Mouse (Mus musculus): ENCODE data around the gene Disp2. TPM values are rescaled to one million over a fixed set of nuclear protein-coding genes. Genes with fewer than 3 reads are reported as not detected.

Gene Disp2
- total RNA-seq, 2 experiments from 2014 or later: not detected

DNA sequence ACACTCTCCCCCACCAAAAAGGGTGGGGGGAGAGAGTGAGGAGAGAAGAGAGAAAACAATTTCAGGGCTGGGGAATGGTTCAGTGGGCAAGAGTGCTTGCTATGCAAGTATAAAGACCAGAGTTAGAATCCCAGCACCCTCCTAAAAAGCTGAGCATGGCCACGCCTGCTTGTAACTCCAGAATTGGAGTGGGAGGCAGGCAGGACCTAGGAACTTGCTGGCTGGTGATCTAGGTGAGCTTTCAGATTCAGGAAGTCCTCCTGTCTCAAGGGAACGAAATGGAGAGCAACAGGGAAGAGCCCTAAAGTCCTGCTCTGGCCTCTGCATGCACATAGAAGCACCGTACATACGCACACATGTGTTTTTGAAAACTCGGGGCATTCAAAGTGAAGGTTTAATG is 43.3 kb downstream of the Disp2 start:
- ATAC-seq (replicated peaks; ENCODE audit: low FRiP score, low TSS enrichment, poor library complexity, severe bottlenecking): no peak

GRCm38 (mm10) chr2:118824396-118824795 is 44.9 kb downstream of the Disp2 start:
- ATAC-seq (replicated peaks; ENCODE audit: low FRiP score, low TSS enrichment, poor library complexity, severe bottlenecking): no peak

DNA sequence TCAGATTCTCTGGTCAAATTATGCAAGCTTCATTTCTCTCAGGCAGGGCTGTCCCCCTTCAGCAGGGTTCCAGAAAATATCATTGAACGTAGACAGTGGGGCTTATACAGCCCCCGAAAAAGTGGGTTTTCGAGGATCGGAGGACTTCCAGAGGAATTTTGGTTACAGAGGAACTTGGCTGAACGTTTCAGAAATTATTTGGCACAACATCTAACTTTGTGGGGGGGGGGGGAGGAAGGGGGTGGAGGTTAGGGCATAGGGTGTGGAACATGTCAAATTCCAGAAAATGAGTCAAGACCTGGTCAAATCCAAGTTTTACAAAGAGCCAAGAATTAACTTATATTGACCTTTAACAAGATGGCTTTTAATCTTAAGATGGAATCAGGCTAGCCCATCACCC is 49.6 kb downstream of the Disp2 start:
- ATAC-seq (replicated peaks; ENCODE audit: low FRiP score, low TSS enrichment, poor library complexity, severe bottlenecking): no peak

DNA sequence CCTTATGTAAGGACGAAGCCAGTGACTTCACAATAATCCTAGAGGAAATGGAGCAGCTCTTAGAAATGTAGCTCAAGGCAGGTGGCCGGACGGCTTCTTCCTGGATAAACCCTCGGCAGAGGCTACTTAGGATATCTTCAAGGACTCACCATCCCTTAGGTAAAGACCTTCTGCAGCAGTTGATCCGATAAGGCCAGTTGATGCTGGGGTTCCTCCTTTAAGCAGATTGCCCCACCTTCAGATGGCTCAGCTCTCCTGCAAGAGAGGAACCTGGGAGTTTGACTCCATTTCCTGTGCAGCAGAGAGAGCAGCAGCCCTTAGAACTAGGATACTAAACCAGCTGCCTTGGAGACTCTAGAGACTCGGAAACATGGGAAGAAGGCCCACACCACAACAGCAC is 54.5 kb downstream of the Disp2 start:
- ATAC-seq (replicated peaks; ENCODE audit: low FRiP score, low TSS enrichment, poor library complexity, severe bottlenecking): no peak

- ATAC-seq (replicated peaks; ENCODE audit: low FRiP score, low TSS enrichment, poor library complexity, severe bottlenecking): no peak
Observed at GRCm38 (mm10) chr2:118835115-118835514, 55.6 kb downstream of the Disp2 start.

DNA sequence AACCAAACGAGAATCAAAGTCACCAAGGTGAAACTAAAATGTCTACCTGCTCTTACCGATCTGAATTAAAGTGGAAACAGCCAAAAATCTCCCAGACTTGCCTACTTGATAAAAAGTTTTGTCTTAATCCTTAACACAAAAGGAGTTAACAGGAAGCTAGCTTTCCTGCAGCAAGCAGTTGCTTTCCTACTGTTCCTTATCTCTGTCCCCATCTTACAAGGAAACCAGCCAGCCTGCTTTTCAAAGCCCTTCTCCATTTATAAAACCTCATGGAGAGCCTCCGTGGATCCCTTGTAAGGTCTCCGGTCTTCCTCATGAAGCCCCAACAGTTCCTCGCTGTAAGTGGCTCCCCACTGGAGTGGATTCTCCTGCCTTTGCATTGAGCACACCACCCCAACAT is 58.8 kb downstream of the Disp2 start:
- no peak for ATAC-seq (replicated peaks; ENCODE audit: low FRiP score, low TSS enrichment, poor library complexity, severe bottlenecking)

DNA sequence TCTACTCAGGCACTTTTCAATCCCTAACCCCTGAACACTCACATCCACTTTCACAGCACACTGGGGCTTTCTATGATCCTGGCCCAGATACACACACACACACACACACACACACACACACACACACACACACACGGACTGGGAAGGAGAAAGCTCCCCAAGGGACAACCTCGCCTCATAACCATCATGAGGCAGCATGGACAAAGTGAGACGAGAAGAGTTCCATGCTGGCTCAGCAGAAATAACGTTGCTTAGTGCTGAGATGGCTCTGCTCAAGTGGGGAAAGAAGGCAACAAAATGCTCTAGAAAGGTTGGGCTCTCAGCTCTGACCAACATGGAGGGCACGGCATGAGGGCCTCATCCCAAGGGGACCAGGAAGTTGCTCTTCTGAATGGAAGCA is 61.7 kb downstream of the Disp2 start:
- no peak for ATAC-seq (replicated peaks; ENCODE audit: low FRiP score, low TSS enrichment, poor library complexity, severe bottlenecking)

DNA sequence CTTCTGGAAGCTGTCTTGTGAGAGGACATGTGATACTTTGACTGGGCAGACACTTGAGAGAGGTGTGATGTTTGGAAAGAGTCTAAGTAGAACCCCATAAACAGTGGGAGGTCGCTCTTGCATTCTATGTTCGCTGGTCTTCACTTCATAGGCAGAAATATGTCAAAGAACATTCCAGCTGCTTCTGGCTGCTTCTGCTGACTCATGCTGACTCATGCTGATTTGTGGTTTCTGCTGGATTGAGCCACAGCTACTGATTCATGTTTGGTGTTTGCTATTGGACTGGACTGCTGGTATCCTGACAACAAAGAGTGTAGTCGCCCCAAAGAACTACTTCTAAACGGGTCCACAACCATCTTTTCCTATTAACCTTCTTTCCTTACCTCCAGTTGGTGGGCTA is 62.3 kb downstream of the Disp2 start:
- ATAC-seq (replicated peaks; ENCODE audit: low FRiP score, low TSS enrichment, poor library complexity, severe bottlenecking): no peak

DNA sequence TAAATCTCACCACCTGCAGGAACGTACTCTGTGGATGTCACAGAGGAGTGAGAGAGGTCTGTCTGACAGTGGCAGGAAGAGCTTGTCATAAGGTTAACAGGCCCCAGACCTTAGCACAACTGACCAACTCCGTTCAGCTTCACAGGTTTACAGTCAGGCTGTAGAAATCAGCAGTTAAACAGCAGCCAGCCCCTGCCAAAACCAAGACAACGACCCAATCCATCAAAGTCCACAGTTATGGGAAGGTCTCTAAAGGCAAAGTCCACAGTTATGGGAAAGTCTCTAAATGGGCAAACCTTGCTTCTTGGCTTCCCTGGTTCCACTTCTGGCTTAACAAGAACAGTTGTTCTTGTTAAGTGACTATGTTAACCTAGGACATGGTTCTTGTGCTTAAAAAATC is 64.9 kb downstream of the Disp2 start:
- ATAC-seq (replicated peaks; ENCODE audit: low FRiP score, low TSS enrichment, poor library complexity, severe bottlenecking): no peak

GRCm38 (mm10) chr2:118846246-118846645 is 66.7 kb downstream of the Disp2 start:
- peak; percentile 55; the same call in 1 of the 2 replicates for ATAC-seq (replicated peaks; ENCODE audit: low FRiP score, low TSS enrichment, poor library complexity, severe bottlenecking)

DNA sequence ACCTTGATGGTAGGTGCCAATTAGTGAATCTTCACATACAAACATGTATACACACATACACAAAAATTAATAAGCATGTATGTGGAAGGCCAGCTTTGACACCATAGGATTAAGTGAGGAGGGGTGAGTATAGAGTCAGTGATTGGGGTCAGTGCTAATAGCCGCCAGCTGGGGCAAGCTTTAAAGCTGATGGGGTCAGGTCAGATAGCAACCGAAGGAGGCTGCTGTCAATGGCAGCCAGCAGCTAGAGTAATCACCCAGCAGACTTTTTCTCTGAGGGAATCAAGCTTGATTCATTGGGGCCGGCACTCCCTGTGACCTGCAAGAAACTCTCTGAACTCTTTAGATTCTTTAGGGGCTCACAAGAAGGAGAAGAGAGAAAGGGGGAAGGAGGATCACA is 72.2 kb downstream of the Disp2 start:
- no peak for ATAC-seq (replicated peaks; ENCODE audit: low FRiP score, low TSS enrichment, poor library complexity, severe bottlenecking)

Other genes with a start within 250 kb of the Disp2 start
- 1.2 TPM in 1 of 2 replicates, not detected in the other for gene Bmf, start 230.0 kb upstream of the Disp2 start, total RNA-seq (2014; fragmentation: Nextera tagmentation)
- 1.3 and 2.1 TPM in 2 replicates for gene Bmf, start 230.0 kb upstream of the Disp2 start, total RNA-seq (2017)
- gene Bub1b, start 181.5 kb upstream of the Disp2 start, total RNA-seq (2014; fragmentation: Nextera tagmentation): 51.3 and 64.1 TPM in 2 replicates
- gene Bub1b, start 181.5 kb upstream of the Disp2 start, total RNA-seq (2017): 89.9 and 103 TPM in 2 replicates
- gene Pak6, start 116.4 kb upstream of the Disp2 start, total RNA-seq (2014; fragmentation: Nextera tagmentation): 0.55 and 0.77 TPM in 2 replicates
- 1.0 and 1.4 TPM in 2 replicates for gene Pak6, start 116.4 kb upstream of the Disp2 start, total RNA-seq (2017)
- gene Ankrd63, start 75.8 kb upstream of the Disp2 start, total RNA-seq (2014; fragmentation: Nextera tagmentation): not detected in 2 replicates
- 0.15 and 0.19 TPM in 2 replicates for gene Ankrd63, start 75.8 kb upstream of the Disp2 start, total RNA-seq (2017)
- gene Plcb2, start 51.3 kb upstream of the Disp2 start, total RNA-seq (2014; fragmentation: Nextera tagmentation): 12.9 and 24.3 TPM in 2 replicates
- gene Plcb2, start 51.3 kb upstream of the Disp2 start, total RNA-seq (2017): 6.2 and 16.3 TPM in 2 replicates
- 14.5 and 20.5 TPM in 2 replicates for gene Inafm2, start 34.0 kb upstream of the Disp2 start, total RNA-seq (2014; fragmentation: Nextera tagmentation)
- gene Inafm2, start 34.0 kb upstream of the Disp2 start, total RNA-seq (2017): 10.1 and 13.9 TPM in 2 replicates
- gene Ccdc9b, start 17.1 kb upstream of the Disp2 start, total RNA-seq (2014; fragmentation: Nextera tagmentation): 0.27 and 1.5 TPM in 2 replicates
- gene Ccdc9b, start 17.1 kb upstream of the Disp2 start, total RNA-seq (2017): 0.09 and 1.3 TPM in 2 replicates
- gene Phgr1, start 7.0 kb upstream of the Disp2 start, total RNA-seq (2014; fragmentation: Nextera tagmentation): not detected in 2 replicates
- not detected in 2 replicates for gene Phgr1, start 7.0 kb upstream of the Disp2 start, total RNA-seq (2017)
- 22.4 and 38.8 TPM in 2 replicates for gene Knstrn, start 34.3 kb downstream of the Disp2 start, total RNA-seq (2014; fragmentation: Nextera tagmentation)
- gene Knstrn, start 34.3 kb downstream of the Disp2 start, total RNA-seq (2017): 59.1 and 104 TPM in 2 replicates
- 17.9 and 24.0 TPM in 2 replicates for gene Ivd, start 82.2 kb downstream of the Disp2 start, total RNA-seq (2014; fragmentation: Nextera tagmentation)
- 15.7 and 30.3 TPM in 2 replicates for gene Ivd, start 82.2 kb downstream of the Disp2 start, total RNA-seq (2017)
- gene Bahd1, start 120.7 kb downstream of the Disp2 start, total RNA-seq (2014; fragmentation: Nextera tagmentation): 11.9 and 13.9 TPM in 2 replicates
- 4.9 and 7.2 TPM in 2 replicates for gene Bahd1, start 120.7 kb downstream of the Disp2 start, total RNA-seq (2017)
- 2.2 and 3.6 TPM in 2 replicates for gene Chst14, start 146.8 kb downstream of the Disp2 start, total RNA-seq (2014; fragmentation: Nextera tagmentation)
- 1.1 and 1.7 TPM in 2 replicates for gene Chst14, start 146.8 kb downstream of the Disp2 start, total RNA-seq (2017)
- gene Ccdc32, start 249.7 kb downstream of the Disp2 start, total RNA-seq (2014; fragmentation: Nextera tagmentation): 15.1 and 18.7 TPM in 2 replicates
- gene Ccdc32, start 249.7 kb downstream of the Disp2 start, total RNA-seq (2017): 16.6 and 18.7 TPM in 2 replicates

All from megakaryocyte-erythroid progenitor cell, adult 5-6 weeks (primary cell).